Comparison of ENCODE assay signal across 10 mouse cellular contexts in genomic region chr11:103772505-103773386, GRCm38 (mm10). TPM values are rescaled to one million over a fixed set of nuclear protein-coding genes. Genes with fewer than 3 reads are reported as not detected.
DNase-seq lines count a peak whose midpoint lies in the region; ATAC-seq lines count a peak whose summit lies in the region.
"Had no signal": no experiment of that assay in that cellular context is flagged by ENCODE, and none has a peak within 500 bp of the region (broad histone marks: within the 10 kb centered on the region; RNA-seq: fewer than 3 reads in every experiment).

No protein-coding gene starts in this region.

- no peak overlapping the region for H3K9ac ChIP-seq in heart, embryonic 11.5 days (ENCODE audit: low read depth, low read length)
- H3K9ac ChIP-seq in hindbrain, embryonic 15.5 days, result peak overlapping the region; percentile 48; the same call in 1 of the 2 replicates
- peak overlapping the region; percentile 64 for H3K9ac ChIP-seq in midbrain, embryonic 16.5 days (ENCODE audit: low read depth, low read length)

- H3K4me2 ChIP-seq in heart, embryonic 11.5 days, result peak overlapping the region; percentile 63
- peak overlapping the region; percentile 91 for H3K4me2 ChIP-seq in hindbrain, embryonic 15.5 days
- peak overlapping the region; percentile 84 for H3K4me2 ChIP-seq in midbrain, embryonic 16.5 days (ENCODE audit: low read length)

- peaks cover 90% of the 10 kb centered on the region for H3K27me3 ChIP-seq in heart, embryonic 11.5 days (ENCODE audit: control insufficient read depth, insufficient read depth, low read length)
- peaks cover 49% of the 10 kb centered on the region for H3K27me3 ChIP-seq in hindbrain, embryonic 15.5 days
- H3K27me3 ChIP-seq in midbrain, embryonic 16.5 days (ENCODE audit: control insufficient read depth, insufficient read depth, low read depth, low read length), result peaks cover 28% of the 10 kb centered on the region

- 2% methylated on average over 23 of the region's 23 CpGs for WGBS in heart, embryonic 11.5 days (ENCODE audit: insufficient replicate concordance)
- WGBS in hindbrain, embryonic 15.5 days, result 3% methylated on average over 23 of the region's 23 CpGs
- 3% methylated on average over 23 of the region's 23 CpGs for WGBS in midbrain, embryonic 16.5 days

- no peak overlapping the region for H3K27ac ChIP-seq in heart, embryonic 11.5 days (ENCODE audit: low read depth, low read length)
- H3K27ac ChIP-seq in hindbrain, embryonic 15.5 days (replicated peaks), result no peak overlapping the region
- H3K27ac ChIP-seq in midbrain, embryonic 16.5 days (ENCODE audit: low read length), result peak overlapping the region; percentile 70

- no peak for ATAC-seq in heart, embryonic 11.5 days (replicated peaks; ENCODE audit: insufficient number of reproducible peaks, low FRiP score, low TSS enrichment)
- ATAC-seq in hindbrain, embryonic 15.5 days (ENCODE audit: low FRiP score, low read depth), result no peak
- no peak for ATAC-seq in midbrain, embryonic 16.5 days
- ATAC-seq in activated CD4-positive, CD25-positive, alpha-beta regulatory T cell, adult 4 months, result no peak

- intact Hi-C loops in heart, postnatal 10 days (cut with DNase I), result no loop called here
- intact Hi-C loops in left cerebral cortex, postnatal 25 days (cut with DNase I), result no loop called here

- H3K4me3 ChIP-seq in heart, embryonic 11.5 days (ENCODE audit: low read depth, low read length), result peak overlapping the region; percentile 33
- peak overlapping the region; percentile 47 for H3K4me3 ChIP-seq in hindbrain, embryonic 15.5 days
- H3K4me3 ChIP-seq in midbrain, embryonic 16.5 days (ENCODE audit: low read depth, low read length), result peak overlapping the region; percentile 51

- H3K36me3 ChIP-seq in heart, embryonic 11.5 days (ENCODE audit: control insufficient read depth, insufficient read depth, low read length), result no peaks in the 10 kb centered on the region
- H3K36me3 ChIP-seq in hindbrain, embryonic 15.5 days, result no peaks in the 10 kb centered on the region
- H3K36me3 ChIP-seq in midbrain, embryonic 16.5 days (ENCODE audit: control insufficient read depth, insufficient read depth, low read length), result no peaks in the 10 kb centered on the region

- peaks cover 9% of the 10 kb centered on the region for H3K4me1 ChIP-seq in heart, embryonic 11.5 days (ENCODE audit: control insufficient read depth, insufficient read depth, low read length)
- peaks cover 41% of the 10 kb centered on the region for H3K4me1 ChIP-seq in hindbrain, embryonic 15.5 days (replicated peaks)
- H3K4me1 ChIP-seq in midbrain, embryonic 16.5 days (ENCODE audit: control insufficient read depth, insufficient read depth, low read length), result peaks cover 37% of the 10 kb centered on the region

- no peak for DNase-seq in heart, postnatal 10 days
- DNase-seq in embryo, embryonic 10.5 days (ENCODE audit: low spot score), result peak; percentile 48
- DNase-seq in cerebellum, postnatal 10 days, result no peak
- DNase-seq in left cerebral cortex, postnatal 25 days (ENCODE audit: low spot score in 2 of 2), result no peak
- DNase-seq: B cell, adult 2 months had no signal

- H3K9me3 ChIP-seq in heart, embryonic 11.5 days (replicated peaks; ENCODE audit: control insufficient read depth, low read length), result no peaks in the 10 kb centered on the region
- H3K9me3 ChIP-seq in hindbrain, embryonic 15.5 days, result no peaks in the 10 kb centered on the region
- H3K9me3 ChIP-seq in midbrain, embryonic 16.5 days (replicated peaks; ENCODE audit: control insufficient read depth, low read length, poor library complexity, severe bottlenecking), result no peaks in the 10 kb centered on the region
- H3K9me3 ChIP-seq: megakaryocyte, embryonic 14.5 days had no signal

RNA-seq across cellular contexts. Expression of gene Wnt3, which starts 1.2 kb away (rescaled TPM):
- 0.14 and 0.23 TPM in 2 replicates for polyA plus RNA-seq in heart, embryonic 11.5 days (2014; fragmentation: Nextera tagmentation; extraction: Ambion mirVana)
- not detected for total RNA-seq in heart, postnatal 10 days (2021)
- 9.4 and 11.0 TPM in 2 replicates for polyA plus RNA-seq in hindbrain, embryonic 15.5 days (2015; fragmentation: Nextera tagmentation; extraction: Ambion mirVana)
- polyA plus RNA-seq in midbrain, embryonic 16.5 days (2015; fragmentation: Nextera tagmentation; extraction: Ambion mirVana), result 18.8 and 21.2 TPM in 2 replicates
- 1 to 10 TPM in 1 of 2 experiments, under 1 TPM in 1; 0.92 to 1.4 TPM for total RNA-seq in left cerebral cortex, postnatal 25 days (2021)
- 1 to 10 TPM; 1.4 to 2.9 TPM for polyA plus RNA-seq in activated CD4-positive, CD25-positive, alpha-beta regulatory T cell, adult 4 months (2017; shearing (Covaris generic))

RNA-seq across cellular contexts. Expression of gene Wnt9b, which starts 23.1 kb away (rescaled TPM):
- 0.90 and 1.3 TPM in 2 replicates for polyA plus RNA-seq in heart, embryonic 11.5 days (2014; fragmentation: Nextera tagmentation; extraction: Ambion mirVana)
- 1 to 10 TPM in 1 of 2 experiments, under 1 TPM in 1; 0.82 to 1.1 TPM for total RNA-seq in heart, postnatal 10 days (2021)
- 0.32 and 0.37 TPM in 2 replicates for polyA plus RNA-seq in hindbrain, embryonic 15.5 days (2015; fragmentation: Nextera tagmentation; extraction: Ambion mirVana)
- 0.92 and 1.1 TPM in 2 replicates for polyA plus RNA-seq in midbrain, embryonic 16.5 days (2015; fragmentation: Nextera tagmentation; extraction: Ambion mirVana)
- under 1 TPM; 0.07 to 0.30 TPM for total RNA-seq in left cerebral cortex, postnatal 25 days (2021)
- not detected for polyA plus RNA-seq in activated CD4-positive, CD25-positive, alpha-beta regulatory T cell, adult 4 months (2017; shearing (Covaris generic))
